Mouse (Mus musculus) layer of hippocampus, adult 11-12 months (tissue): Measurements from ENCODE around the gene Runx3.

ENCODE experiments used
- DNase-seq: peaks from one replicate; pipeline ENCODE4 v3.0.0; 2022; ENCODE audit warnings: low spot score

Runx3 gene

DNA sequence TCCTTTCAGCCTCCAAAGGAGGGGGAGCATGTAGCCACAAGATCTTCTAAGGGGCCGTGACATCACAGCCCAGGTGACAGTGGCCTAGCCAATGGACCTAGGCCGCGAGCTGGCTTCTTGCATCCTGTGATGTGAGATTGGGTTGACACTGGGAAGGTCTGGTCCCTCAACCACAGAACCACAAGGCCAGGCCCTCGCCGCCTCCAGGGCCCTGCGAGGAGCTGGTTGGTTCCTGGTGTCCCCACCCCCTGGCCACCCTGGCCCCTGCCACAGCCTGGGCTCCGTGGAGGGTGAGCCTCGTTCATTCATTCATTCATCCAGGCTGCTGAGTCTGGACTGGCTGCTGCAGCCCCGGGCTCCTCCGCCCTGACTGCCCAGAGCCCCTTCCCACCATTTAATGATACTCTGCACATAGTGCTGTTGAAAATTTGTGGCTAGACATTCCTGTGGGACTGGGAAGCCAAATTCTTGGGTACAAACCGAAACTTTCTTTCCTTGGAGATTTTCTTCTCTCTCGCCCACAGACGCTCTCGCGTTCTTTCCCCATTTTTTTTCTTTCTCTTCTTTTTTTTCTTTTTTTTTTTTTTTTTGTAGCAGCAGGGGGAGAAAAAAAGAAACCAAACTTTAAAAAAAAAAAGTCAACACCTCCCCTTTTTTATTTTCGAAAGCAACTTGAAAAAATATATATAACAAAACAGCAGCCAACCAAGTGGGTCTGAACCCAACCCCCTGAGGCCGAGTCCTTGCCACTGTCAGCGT, at the start of gene Runx3:
TSS of gene Runx3 (plus strand) at position 311 of the 759 bp plus-strand sequence.
- no peak for DNase-seq

- no peak for DNase-seq
These were observed 47.8 kb upstream of the Runx3 start for GRCm38 (mm10) chr4:135072671-135073070.

GRCm38 (mm10) chr4:135073523-135073922, 46.9 kb upstream of the Runx3 start:
- DNase-seq = no peak

GRCm38 (mm10) chr4:135074646-135075045, 45.8 kb upstream of the Runx3 start:
- DNase-seq = no peak

- DNase-seq = no peak
These were observed 45.1 kb upstream of the Runx3 start for GRCm38 (mm10) chr4:135075360-135075759.

- DNase-seq = no peak
These were observed 43.8 kb upstream of the Runx3 start for GRCm38 (mm10) chr4:135076611-135077010.

DNA sequence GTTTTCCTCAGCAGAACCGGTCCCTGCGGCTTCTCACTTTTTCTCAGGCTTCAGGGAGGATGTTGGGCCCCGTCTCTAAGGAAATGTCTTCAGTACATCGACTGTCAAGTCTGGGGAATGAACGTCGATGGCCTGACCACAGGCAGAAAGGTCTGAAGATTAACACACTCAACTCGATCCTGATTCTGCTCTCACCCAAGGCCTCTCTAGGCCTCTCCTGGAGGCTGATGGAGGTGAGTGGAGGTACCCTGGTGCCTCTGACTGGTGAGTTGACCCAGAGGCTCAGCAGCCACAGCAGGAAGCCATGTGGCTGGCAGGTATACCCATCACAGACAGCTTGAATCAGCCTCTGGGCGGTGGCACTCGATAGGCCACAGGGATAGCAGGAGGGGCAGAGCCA, 43.3 kb upstream of the Runx3 start:
- no peak for DNase-seq

GRCm38 (mm10) chr4:135079859-135080640, 40.4 kb upstream of the Runx3 start:
- DNase-seq = no peak

GRCm38 (mm10) chr4:135080641-135080920, 39.9 kb upstream of the Runx3 start:
- no peak for DNase-seq

- DNase-seq = no peak
These were observed 37.4 kb upstream of the Runx3 start for GRCm38 (mm10) chr4:135083089-135083488.

- no peak for DNase-seq
These were observed 35.2 kb upstream of the Runx3 start for GRCm38 (mm10) chr4:135085077-135085853.

DNA sequence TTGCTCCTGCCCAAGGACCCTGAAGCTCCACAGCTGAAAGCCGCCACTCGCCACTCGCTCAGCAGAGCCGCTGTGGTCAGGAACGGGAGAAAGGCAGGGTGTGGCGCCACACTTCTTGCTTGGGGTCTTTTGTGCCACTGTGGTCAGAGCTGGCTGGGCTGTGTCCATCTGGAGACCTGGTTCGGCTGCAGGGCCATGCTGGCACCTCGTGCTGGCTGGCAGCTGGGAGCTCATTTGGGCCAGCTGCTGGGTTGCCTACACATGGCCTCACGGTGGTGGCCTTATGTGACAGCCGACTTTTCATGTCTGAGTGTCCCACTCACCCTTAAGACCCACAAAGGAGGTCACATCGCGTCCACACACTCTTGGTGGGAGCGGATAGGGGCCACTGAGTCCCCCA, 29.8 kb upstream of the Runx3 start:
- no peak for DNase-seq

- DNase-seq = no peak
These were observed 27.6 kb upstream of the Runx3 start for GRCm38 (mm10) chr4:135092871-135093270.

- no peak for DNase-seq
These were observed 24.8 kb upstream of the Runx3 start for GRCm38 (mm10) chr4:135095693-135096092.

- no peak for DNase-seq
These were observed 22.3 kb upstream of the Runx3 start for GRCm38 (mm10) chr4:135097910-135098891.

DNA sequence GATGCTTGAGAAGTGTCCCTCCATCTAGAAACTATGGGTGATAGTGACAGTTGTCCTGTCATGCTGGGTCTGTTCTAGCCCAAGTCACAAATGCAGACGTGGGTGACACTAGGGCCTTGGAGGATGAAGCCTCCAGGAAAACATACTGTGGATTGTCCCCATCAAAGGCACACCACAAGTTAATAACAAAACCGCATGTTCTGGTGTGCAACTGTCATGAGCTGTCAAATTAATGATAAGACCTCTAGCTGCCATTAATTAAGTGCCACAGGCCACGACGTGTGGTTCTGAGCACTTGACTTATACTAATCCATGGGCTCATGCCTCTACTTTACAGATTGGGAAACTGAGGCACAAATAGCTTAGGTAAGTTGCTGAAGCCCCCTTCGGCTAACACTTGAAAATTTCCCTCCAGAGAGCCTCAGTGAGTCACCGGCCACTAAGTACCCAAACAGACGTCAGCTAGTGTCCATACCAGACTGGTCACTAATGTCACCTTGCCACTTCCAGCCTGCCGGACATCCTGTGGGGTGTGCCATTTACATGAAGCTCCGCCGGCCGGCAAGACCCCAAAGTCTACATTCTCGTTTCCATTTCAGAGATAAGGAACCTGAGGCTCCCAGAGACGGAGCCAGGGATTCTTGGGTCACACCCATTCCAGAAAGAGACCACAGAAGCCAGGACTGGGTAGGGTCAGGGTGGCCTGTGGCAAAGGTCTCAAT, 18.3 kb upstream of the Runx3 start:
- DNase-seq = no peak

GRCm38 (mm10) chr4:135102761-135103160, 17.7 kb upstream of the Runx3 start:
- no peak for DNase-seq

GRCm38 (mm10) chr4:135103800-135104199, 16.7 kb upstream of the Runx3 start:
- no peak for DNase-seq

GRCm38 (mm10) chr4:135106968-135107367, 13.5 kb upstream of the Runx3 start:
- no peak for DNase-seq

- DNase-seq = no peak
These were observed 11.8 kb upstream of the Runx3 start for GRCm38 (mm10) chr4:135108666-135109065.

GRCm38 (mm10) chr4:135113656-135114055, 6.8 kb upstream of the Runx3 start:
- DNase-seq = no peak
